Mouse (Mus musculus): ENCODE data around the gene Dab2ip.

Dab2ip gene

DNA sequence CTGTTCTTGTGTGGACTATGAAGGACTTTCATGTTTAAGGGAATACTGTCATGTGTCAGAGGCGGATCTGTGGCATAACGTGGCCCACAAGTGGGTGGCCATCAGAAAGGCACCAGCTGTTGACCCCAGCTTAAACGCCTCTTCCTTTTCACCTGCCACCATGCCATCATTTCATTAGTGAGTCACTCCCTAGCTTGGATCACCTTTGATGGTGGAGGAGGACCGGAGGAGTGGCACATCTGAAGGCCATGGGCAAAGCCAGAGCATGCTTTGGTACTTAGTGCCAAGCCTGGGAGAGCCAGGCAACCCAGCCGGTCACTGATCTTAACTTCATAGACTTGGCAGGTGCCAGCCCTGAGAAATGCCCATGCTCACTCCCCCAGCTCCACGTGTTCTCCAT lies 96.7 kb downstream of the Dab2ip start:
- no peak for DNase-seq (ENCODE audit: low spot score in 2 of 2)

DNA sequence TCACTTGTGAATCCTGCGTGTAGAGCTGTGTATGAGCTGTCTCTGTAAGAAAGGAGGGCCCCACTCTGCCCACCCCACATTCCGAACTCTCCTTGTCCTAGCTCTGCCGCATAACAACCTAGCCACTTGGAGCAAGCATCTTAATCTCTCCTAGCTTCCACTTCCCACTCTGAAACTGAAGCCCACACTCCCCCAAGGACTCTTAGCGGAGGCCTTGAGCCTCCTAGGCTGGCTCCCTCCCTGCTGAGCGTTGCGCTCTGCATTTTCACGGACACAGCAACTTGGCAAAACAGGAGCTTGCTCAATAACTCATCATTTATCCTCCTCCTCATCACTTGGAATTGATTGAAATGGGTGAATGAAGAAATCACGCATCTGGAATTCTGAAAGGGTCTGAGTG lies 97.9 kb downstream of the Dab2ip start:
- DNase-seq (ENCODE audit: low spot score in 2 of 2) = no peak

- DNase-seq (ENCODE audit: low spot score in 2 of 2) = no peak
Measured at GRCm38 (mm10) chr2:35658311-35658710, 100.2 kb downstream of the Dab2ip start.

DNA sequence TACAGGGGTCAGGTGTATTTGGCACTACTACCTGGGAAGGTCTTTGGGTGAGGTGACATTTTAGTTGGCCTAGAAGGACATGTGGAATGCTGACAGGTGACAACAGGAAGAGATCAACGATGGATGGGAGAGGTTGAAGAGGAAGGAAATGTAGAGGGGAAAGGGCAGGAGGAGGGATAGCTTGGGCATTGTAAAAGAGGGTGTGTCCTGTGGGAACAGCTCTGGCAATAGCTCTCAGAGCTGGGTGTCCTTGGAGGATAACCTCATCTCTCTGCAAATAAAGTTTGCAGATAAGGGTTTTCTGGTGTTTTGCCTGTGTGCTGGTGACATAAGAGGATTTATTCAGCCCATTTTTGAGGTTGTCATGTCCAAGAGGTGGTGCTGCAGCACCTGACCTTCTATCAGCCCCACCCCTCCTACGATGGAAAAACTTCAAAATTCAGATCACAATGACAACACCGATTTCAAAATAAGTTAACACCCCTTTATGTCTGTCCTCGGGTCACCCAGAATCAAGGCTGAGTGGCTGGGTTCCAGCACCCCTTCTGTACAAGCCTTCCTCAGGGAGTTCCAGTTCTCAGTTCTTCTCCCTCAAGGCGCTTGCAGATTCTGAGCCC lies 101.6 kb downstream of the Dab2ip start:
- no peak for DNase-seq (ENCODE audit: low spot score in 2 of 2)

GRCm38 (mm10) chr2:35660953-35661374 lies 102.9 kb downstream of the Dab2ip start:
- peak; percentile 23 to 36 for DNase-seq (ENCODE audit: low spot score in 2 of 2)

GRCm38 (mm10) chr2:35661454-35662000 lies 103.5 kb downstream of the Dab2ip start:
- DNase-seq (ENCODE audit: low spot score in 2 of 2) = peak; percentile 52 to 57

- no peak for DNase-seq (ENCODE audit: low spot score in 2 of 2)
Measured at GRCm38 (mm10) chr2:35662001-35662491, 104.0 kb downstream of the Dab2ip start.

GRCm38 (mm10) chr2:35662738-35663550 lies 104.9 kb downstream of the Dab2ip start:
- DNase-seq (ENCODE audit: low spot score in 2 of 2) = no peak

DNA sequence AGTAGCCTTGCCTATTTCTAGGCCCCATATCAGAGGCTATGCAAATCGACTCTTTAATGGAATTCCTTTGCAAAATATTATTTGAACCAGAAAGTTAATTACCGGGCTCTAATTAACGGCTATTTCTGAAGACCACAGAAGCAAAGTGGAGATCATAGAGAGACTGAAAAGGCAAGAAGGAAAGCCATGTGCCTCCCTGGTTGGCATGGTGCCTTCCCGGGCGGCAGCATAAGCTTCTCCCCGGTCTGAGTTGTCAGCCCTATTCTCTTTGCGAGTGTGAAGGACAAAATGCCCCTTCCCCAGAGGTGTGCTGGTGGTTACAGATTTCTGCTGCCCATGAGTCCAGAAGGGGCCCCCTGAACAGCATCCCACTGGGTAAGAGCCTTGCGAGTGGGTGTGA lies 109.7 kb downstream of the Dab2ip start:
- DNase-seq (ENCODE audit: low spot score in 2 of 2) = no peak

GRCm38 (mm10) chr2:35669217-35669616 lies 111.2 kb downstream of the Dab2ip start:
- DNase-seq (ENCODE audit: low spot score in 2 of 2) = no peak

DNA sequence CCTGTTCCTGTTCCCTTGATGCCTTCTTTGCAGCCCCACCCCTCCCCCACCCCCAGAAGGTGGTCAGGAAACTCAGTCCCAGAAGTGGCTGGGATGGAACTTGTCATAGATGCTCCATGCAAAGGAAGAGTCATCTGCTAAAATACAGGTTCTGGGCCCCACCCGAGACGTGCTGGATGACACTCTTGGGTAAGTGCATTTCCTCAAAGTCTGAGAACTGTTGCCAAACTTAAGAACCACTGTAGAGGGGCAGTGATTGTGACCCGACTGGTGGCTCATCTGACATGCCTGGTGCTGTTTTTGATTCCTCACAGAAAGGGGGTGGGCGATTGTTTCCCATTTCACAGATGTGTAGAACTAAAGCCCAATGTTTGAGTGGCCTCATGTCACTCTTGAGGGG lies 111.7 kb downstream of the Dab2ip start:
- no peak for DNase-seq (ENCODE audit: low spot score in 2 of 2)

DNA sequence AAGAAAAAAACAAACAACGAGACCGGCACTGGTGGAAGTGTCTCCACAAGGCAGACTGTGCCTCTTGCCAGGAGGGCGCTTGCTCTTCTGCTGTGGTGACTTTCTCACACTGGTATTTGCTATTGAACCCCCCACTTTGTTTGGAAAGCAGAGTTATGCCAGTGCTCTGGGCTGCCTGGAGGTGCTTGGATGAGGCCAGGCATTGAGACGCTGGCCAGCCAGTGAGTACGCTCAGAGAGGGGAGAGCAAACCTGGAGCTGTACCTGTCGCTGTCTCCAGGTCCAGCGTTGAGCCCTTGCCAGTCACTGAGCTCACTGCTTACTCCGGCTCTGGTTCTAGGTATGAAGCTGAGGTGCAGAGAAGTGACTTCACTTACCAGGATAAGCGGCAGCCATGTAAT lies 112.2 kb downstream of the Dab2ip start:
- DNase-seq (ENCODE audit: low spot score in 2 of 2) = no peak

- DNase-seq (ENCODE audit: low spot score in 2 of 2) = no peak
Measured at GRCm38 (mm10) chr2:35671980-35672910, 114.2 kb downstream of the Dab2ip start.

- DNase-seq (ENCODE audit: low spot score in 2 of 2) = no peak
Measured at GRCm38 (mm10) chr2:35673181-35673580, 115.1 kb downstream of the Dab2ip start.

GRCm38 (mm10) chr2:35673986-35674385 lies 115.9 kb downstream of the Dab2ip start:
- no peak for DNase-seq (ENCODE audit: low spot score in 2 of 2)

DNA sequence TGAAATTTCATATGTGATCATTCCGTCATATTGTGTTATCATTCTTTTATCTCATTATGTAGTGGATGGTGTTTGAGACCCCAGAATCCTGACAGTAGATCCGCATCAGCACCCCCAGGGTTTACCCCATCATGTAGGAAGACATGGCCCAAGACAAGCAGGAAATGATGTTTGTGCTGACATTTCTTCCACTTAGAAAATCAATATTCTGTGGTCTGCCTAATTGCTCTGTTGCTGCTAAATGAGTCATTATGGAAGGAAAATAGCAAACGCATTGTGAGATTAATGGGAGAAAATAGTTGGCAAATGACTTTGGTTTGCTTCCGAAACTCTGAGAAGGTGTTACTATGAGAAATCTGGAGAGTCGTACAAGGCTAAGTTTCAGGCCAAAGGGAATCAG lies 116.4 kb downstream of the Dab2ip start:
- DNase-seq (ENCODE audit: low spot score in 2 of 2) = no peak

GRCm38 (mm10) chr2:35676075-35676665 lies 118.1 kb downstream of the Dab2ip start:
- no peak for DNase-seq (ENCODE audit: low spot score in 2 of 2)

- no peak for DNase-seq (ENCODE audit: low spot score in 2 of 2)
Measured at GRCm38 (mm10) chr2:35677855-35678254, 119.8 kb downstream of the Dab2ip start.

DNA sequence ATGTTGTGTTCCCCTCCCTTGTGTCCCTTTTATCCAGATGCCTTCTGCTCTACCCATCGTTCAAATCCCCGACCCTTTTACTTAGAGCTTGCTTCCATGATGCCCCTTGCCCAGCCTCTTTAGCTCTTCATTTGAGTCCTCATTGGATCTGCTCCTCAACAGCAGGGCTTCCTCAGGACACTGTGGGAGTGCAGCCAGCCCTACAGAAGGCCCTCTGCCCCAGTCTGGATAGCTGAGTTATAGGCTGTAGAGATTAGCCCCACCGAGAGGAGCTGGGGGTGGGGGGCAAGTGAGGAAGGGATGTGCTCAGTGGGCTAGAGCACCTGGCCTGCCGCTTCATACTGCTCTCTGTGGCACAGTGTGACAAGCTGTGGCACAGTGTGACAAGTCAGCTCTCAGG lies 120.4 kb downstream of the Dab2ip start:
- DNase-seq (ENCODE audit: low spot score in 2 of 2) = no peak

DNA sequence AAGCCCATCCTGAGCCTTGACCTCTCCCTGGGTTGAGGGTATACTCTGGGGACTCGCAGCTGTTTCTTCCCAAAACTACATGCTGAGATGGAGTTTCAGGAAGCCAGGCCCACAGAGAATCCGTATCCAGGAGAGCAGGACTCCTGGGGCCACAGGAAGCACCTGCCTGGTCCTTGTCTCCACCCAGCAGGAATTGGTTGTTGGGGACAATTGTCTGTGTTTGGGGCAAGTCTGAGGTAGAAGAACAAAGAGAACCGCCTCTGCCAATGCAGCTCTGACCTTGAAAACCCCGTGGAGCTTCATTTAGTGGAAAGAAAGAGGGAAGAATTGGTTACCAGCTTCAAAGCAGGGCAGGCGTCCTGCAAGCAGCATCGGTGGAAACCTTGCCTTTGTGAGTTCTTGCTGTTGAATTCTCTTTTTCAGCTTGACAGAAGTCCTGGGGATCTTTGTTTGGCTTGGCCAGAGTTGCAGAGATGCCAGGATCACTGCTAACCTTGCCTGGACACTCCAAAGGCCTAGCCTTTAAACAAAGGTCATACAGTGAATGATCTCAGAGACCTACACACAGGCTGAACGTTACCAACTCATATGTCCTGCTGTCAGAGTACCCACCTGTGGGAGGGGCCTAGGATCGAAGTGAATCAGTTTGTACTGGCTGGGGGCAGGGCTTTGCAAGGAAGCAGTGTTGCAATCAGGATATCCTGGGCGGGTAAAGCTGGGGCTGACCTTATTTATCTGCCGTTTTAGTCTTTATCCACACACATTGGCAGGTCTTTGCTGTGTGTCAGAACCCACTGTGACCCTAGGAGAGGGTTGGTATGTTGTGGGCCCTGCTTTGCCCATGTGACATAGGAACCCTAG lies 122.0 kb downstream of the Dab2ip start:
- DNase-seq (ENCODE audit: low spot score in 2 of 2) = peak in 1 of 2 experiments; percentile 22

Data from spleen, postnatal 14 days (tissue).